Mouse (Mus musculus): ENCODE measurements around the gene Fcor.

Gene Fcor

DNA sequence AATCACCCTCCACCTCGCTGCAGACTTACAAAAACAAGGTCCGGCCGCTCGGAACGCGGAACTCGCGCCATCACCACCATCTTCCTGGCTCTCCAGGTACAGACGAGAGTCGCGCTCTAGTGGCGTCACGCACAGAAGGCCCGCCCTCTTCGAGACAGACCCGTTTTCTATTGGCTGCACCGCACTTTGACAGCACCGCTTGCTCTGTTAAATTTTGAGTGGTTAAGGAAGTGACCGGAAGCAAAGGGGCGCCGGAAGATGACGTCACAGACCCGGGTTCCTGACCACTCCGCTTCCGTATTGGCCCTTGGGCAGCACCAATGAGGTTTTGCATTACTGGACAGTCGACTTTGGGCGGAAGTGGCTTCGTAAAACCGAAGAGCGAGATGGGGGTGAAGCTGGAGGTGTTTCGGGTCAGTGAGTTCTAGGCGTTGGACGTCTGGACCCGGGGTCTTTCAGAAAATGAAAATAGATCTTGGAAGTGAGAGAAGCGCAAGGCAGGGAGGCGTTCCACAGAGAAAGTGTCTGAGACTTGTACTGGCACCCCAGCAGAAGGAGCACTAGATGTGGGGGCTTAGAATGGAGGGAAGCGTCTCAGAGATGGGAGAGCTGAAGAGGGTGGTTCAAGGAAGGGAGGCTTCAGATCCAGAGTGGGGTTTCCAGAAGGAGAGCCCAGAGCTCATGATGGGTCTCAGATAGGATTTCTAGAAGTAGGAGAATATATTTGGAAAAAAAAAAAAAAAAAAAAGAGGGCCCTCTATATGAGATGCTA lies 50.8 kb downstream of the Fcor start, which contains the start of the genes Xab2 and Pet100:
TSS of gene Xab2 (minus strand) at position 118 of the 772 bp plus-strand sequence.
TSS of gene Pet100 (plus strand) at position 350 of the 772 bp plus-strand sequence.
- peak; percentile 100 for DNase-seq (ENCODE audit: low read depth, low spot score)

Measured in ZHBTc4 (cell line).